Mouse (Mus musculus): ENCODE results near the gene Ahcyl1.
A peak's percentile ranks its signal among the peaks of the same experiment; 100 is the strongest.

GRCm38 (mm10) chr3:107659000-107659399 is 37.4 kb downstream of the Ahcyl1 start:
- peak; percentile 11; the same call in 1 of the 2 replicates for TF ChIP-seq CTCF (IDR thresholded peaks at IDR 0.05; ENCODE audit: low read depth)
- no peak for TF ChIP-seq EP300 (IDR thresholded peaks at IDR 0.05; ENCODE audit: low read depth)
